Mouse (Mus musculus): ENCODE results near the gene Prlhr. TPM values are rescaled to one million over a fixed set of nuclear protein-coding genes. Genes with fewer than 3 reads are reported as not detected.

Gene Prlhr
- polyA plus RNA-seq, 1 experiment from 2014 or later, result not detected

GRCm38 (mm10) chr19:60432347-60433129 is 35.6 kb downstream of the Prlhr start:
- Histone ChIP-seq H3K4me2 (replicated peaks) (no peak overlapping the region), H3K4me1 (no peaks in the 10 kb centered on the region), H3K9me3 (replicated peaks) (no peaks in the 10 kb centered on the region), H3K27me3 (no peaks in the 10 kb centered on the region), H3K36me3 (no peaks in the 10 kb centered on the region), H3K27ac (replicated peaks) (no peak overlapping the region), H3K9ac (no peak overlapping the region), H3K4me3 (replicated peaks) (no peak overlapping the region)
- WGBS, result 77% methylated on average over 6 of the region's 6 CpGs
- no peak for ATAC-seq (ENCODE audit: insufficient number of reproducible peaks, low FRiP score, low TSS enrichment, low read depth)

- no peaks in the 10 kb centered on the region for H3K4me1 ChIP-seq
- H3K27ac ChIP-seq (replicated peaks), result no peak overlapping the region
- H3K9me3 ChIP-seq (replicated peaks), result no peaks in the 10 kb centered on the region
- WGBS, result 67% methylated on average over 1 of the region's 1 CpGs
- H3K4me3 ChIP-seq (replicated peaks), result no peak overlapping the region
- no peak overlapping the region for H3K9ac ChIP-seq
- H3K36me3 ChIP-seq, result no peaks in the 10 kb centered on the region
- no peak for ATAC-seq (ENCODE audit: insufficient number of reproducible peaks, low FRiP score, low TSS enrichment, low read depth)
- H3K4me2 ChIP-seq (replicated peaks), result no peak overlapping the region
- H3K27me3 ChIP-seq, result no peaks in the 10 kb centered on the region
These were observed 50.5 kb downstream of the Prlhr start for GRCm38 (mm10) chr19:60417611-60418010.

Other genes with a start within 250 kb of the Prlhr start
- gene Fam204a, start 241.6 kb downstream of the Prlhr start, polyA plus RNA-seq (2015; fragmentation: Nextera tagmentation; extraction: Ambion mirVana), result 48.2 and 50.1 TPM in 2 replicates
- 19.8 and 21.8 TPM in 2 replicates for gene Cacul1, start 112.7 kb upstream of the Prlhr start, polyA plus RNA-seq (2015; fragmentation: Nextera tagmentation; extraction: Ambion mirVana)